Mouse (Mus musculus) midbrain, postnatal 0 days (tissue): ENCODE results near the gene Bach1. TPM values are rescaled to one million over a fixed set of nuclear protein-coding genes. Genes with fewer than 3 reads are reported as not detected.

ENCODE experiments used
- ATAC-seq: fragments of 200-750 bp; cut with Nextera tagmentation; 2 replicates; pipeline ENCODE4 v1.8.0; 2017; ENCODE audit warnings: moderate number of reproducible peaks, mild to moderate bottlenecking, moderate TSS enrichment, moderate library complexity; ENCODE audit not compliant: low FRiP score
- DNase-seq: peaks from one replicate; pipeline ENCODE4 v3.0.0-alpha.2; 2015; ENCODE audit warnings: low spot score
- H3K27ac ChIP-seq: fragments of 300-500 bp; sonication (generic); 2 replicates; pipeline ENCODE4 v1.5.1; 2014; ENCODE audit warnings: low read depth, mild to moderate bottlenecking, low read length, mixed read lengths
- H3K27me3 ChIP-seq: fragments of 300-500 bp; sonication (generic); 2 replicates; pipeline ENCODE4 v1.6.1; 2014; ENCODE audit warnings: low read length, control low read depth, mixed read lengths; ENCODE audit not compliant: insufficient read depth
- H3K36me3 ChIP-seq: fragments of 300-500 bp; sonication (generic); 2 replicates; pipeline ENCODE4 v1.6.1; 2014; ENCODE audit warnings: low read length, control low read depth, mixed read lengths; ENCODE audit not compliant: insufficient read depth
- H3K4me1 ChIP-seq: fragments of 300-500 bp; sonication (generic); 2 replicates; pipeline ENCODE4 v1.6.1; 2014; ENCODE audit warnings: mild to moderate bottlenecking, control low read depth, antibody characterized with exemption, low read length, mixed read lengths; ENCODE audit not compliant: insufficient read depth
- H3K4me2 ChIP-seq: fragments of 300-500 bp; sonication (generic); 2 replicates; pipeline ENCODE4 v1.6.1; 2014; ENCODE audit warnings: low read depth, mild to moderate bottlenecking, low read length, mixed read lengths; ENCODE audit not compliant: poor library complexity, severe bottlenecking
- H3K4me3 ChIP-seq: fragments of 300-500 bp; sonication (generic); 2 replicates; pipeline ENCODE4 v1.5.1; 2014; ENCODE audit warnings: low read depth, mild to moderate bottlenecking, low read length, moderate library complexity
- H3K9ac ChIP-seq: fragments of 300-500 bp; sonication (generic); replicated peaks from 2 replicates; pipeline ENCODE4 v1.6.1; 2014; ENCODE audit warnings: mild to moderate bottlenecking, low read length, moderate library complexity, mixed read lengths; ENCODE audit not compliant: poor library complexity, severe bottlenecking
- H3K9me3 ChIP-seq: fragments of 300-500 bp; sonication (generic); 2 replicates; pipeline ENCODE4 v1.6.1; 2016; ENCODE audit warnings: low read length, control low read depth
- CTCF ChIP-seq: IDR thresholded peaks from 2 replicates; pipeline ENCODE4 v1.5.1; 2016; ENCODE audit warnings: antibody characterized with exemption, mild to moderate bottlenecking
- WGBS: fragments of 180-500 bp; shearing (Covaris S2); extraction: QIAGEN DNeasy Blood & Tissue Kit; methylation state at CpG from one replicate; pipeline ENCODE4 v1.1.7; 2014; 5-methylcytosine and 5-hydroxymethylcytosine counted together
- polyA plus RNA-seq: library from polyadenylated mRNA; unstranded; fragments of >200 nt; fragmentation: Nextera tagmentation; extraction: Ambion mirVana; gene quantifications from 2 replicates; pipeline ENCODE4 v1.2.1, GENCODE M21; 2015
- total RNA-seq: library from RNA; depleted of rRNA; stranded (reverse); fragments of >200 nt; gene quantifications from 2 replicates; pipeline ENCODE4 v1.2.3, GENCODE M21; 2014

Gene Bach1
- total and polyA plus RNA-seq, 2 experiments from 2014 or later: 10.3 to 32.9 TPM

GRCm38 (mm10) chr16:87728703-87729102, 30.0 kb downstream of the Bach1 start:
- WGBS: 96% methylated on average over 8 of the region's 8 CpGs

GRCm38 (mm10) chr16:87729469-87729868, 30.7 kb downstream of the Bach1 start:
- Histone ChIP-seq H3K27ac (no peak overlapping the region), H3K9ac (no peak overlapping the region), H3K36me3 (peaks cover 34% of the 10 kb centered on the region), H3K4me1 (no peaks in the 10 kb centered on the region), H3K4me3 (no peak overlapping the region), H3K27me3 (no peaks in the 10 kb centered on the region), H3K9me3 (no peaks in the 10 kb centered on the region), H3K4me2 (no peak overlapping the region)
- no peak for DNase-seq
- TF ChIP-seq CTCF: no peak
- no peak for ATAC-seq
- WGBS: 92% methylated on average over 20 of the region's 20 CpGs

More at GRCm38 (mm10) chr16:87728703-87729102, 30.0 kb downstream of the Bach1 start:
- Histone ChIP-seq H3K36me3 (peaks cover 35% of the 10 kb centered on the region), H3K27me3 (no peaks in the 10 kb centered on the region), H3K4me2 (no peak overlapping the region), H3K4me1 (no peaks in the 10 kb centered on the region), H3K9ac (no peak overlapping the region), H3K9me3 (no peaks in the 10 kb centered on the region), H3K4me3 (no peak overlapping the region), H3K27ac (no peak overlapping the region)
- ATAC-seq (no peak), DNase-seq (no peak)
- no peak for TF ChIP-seq CTCF

- no peaks in the 10 kb centered on the region for H3K27me3 ChIP-seq
- ATAC-seq (no peak), DNase-seq (no peak)
- H3K4me2 ChIP-seq: no peak overlapping the region
- H3K9ac ChIP-seq: no peak overlapping the region
- WGBS: 85% methylated on average over 4 of the region's 4 CpGs
- no peaks in the 10 kb centered on the region for H3K4me1 ChIP-seq
- no peak overlapping the region for H3K27ac ChIP-seq
- no peaks in the 10 kb centered on the region for H3K9me3 ChIP-seq
- H3K36me3 ChIP-seq: peaks cover 8% of the 10 kb centered on the region
- no peak overlapping the region for H3K4me3 ChIP-seq
- no peak for TF ChIP-seq CTCF
Measured at GRCm38 (mm10) chr16:87734868-87735381, 36.2 kb downstream of the Bach1 start.

GRCm38 (mm10) chr16:87736106-87736505, 37.4 kb downstream of the Bach1 start:
- Histone ChIP-seq H3K27ac (no peak overlapping the region), H3K9me3 (no peaks in the 10 kb centered on the region), H3K9ac (no peak overlapping the region), H3K4me2 (no peak overlapping the region), H3K4me3 (no peak overlapping the region), H3K4me1 (no peaks in the 10 kb centered on the region), H3K36me3 (no peaks in the 10 kb centered on the region; the same call in 1 of the 2 replicates), H3K27me3 (no peaks in the 10 kb centered on the region)
- no peak for DNase-seq
- TF ChIP-seq CTCF: no peak
- no peak for ATAC-seq
- WGBS: 86% methylated on average over 11 of the region's 11 CpGs

GRCm38 (mm10) chr16:87737296-87737695, 38.6 kb downstream of the Bach1 start:
- no peak for ATAC-seq
- DNase-seq: no peak
- no peaks in the 10 kb centered on the region for H3K4me1 ChIP-seq
- H3K36me3 ChIP-seq: no peaks in the 10 kb centered on the region
- no peak overlapping the region for H3K9ac ChIP-seq
- H3K9me3 ChIP-seq: no peaks in the 10 kb centered on the region
- 70% methylated on average over 8 of the region's 8 CpGs for WGBS
- no peak overlapping the region for H3K4me2 ChIP-seq
- H3K27me3 ChIP-seq: no peaks in the 10 kb centered on the region
- H3K4me3 ChIP-seq: no peak overlapping the region
- no peak overlapping the region for H3K27ac ChIP-seq
- no peak for TF ChIP-seq CTCF

- H3K4me1 ChIP-seq: no peaks in the 10 kb centered on the region
- no peaks in the 10 kb centered on the region for H3K27me3 ChIP-seq
- WGBS: 91% methylated on average over 20 of the region's 21 CpGs
- no peaks in the 10 kb centered on the region for H3K9me3 ChIP-seq
- no peak overlapping the region for H3K4me3 ChIP-seq
- no peak overlapping the region for H3K4me2 ChIP-seq
- no peak overlapping the region for H3K9ac ChIP-seq
- ATAC-seq: no peak
- H3K36me3 ChIP-seq: no peaks in the 10 kb centered on the region
- no peak overlapping the region for H3K27ac ChIP-seq
- no peak for TF ChIP-seq CTCF
- no peak for DNase-seq
Measured at GRCm38 (mm10) chr16:87737842-87738639, 39.3 kb downstream of the Bach1 start.
